Mouse (Mus musculus) mouse trophoblast stem cell (cell line): ENCODE data around the gene Rtn3.

Experiments
- in situ Hi-C, 2 experiments: fragments of 300-500 bp; cut with MseI, MboI; formaldehyde crosslinking; loops; 2 replicates in 1 of 2; 3 replicates in 1 of 2; pipeline ENCODE4 v1.15.1; 2025

Rtn3 gene

DNA sequence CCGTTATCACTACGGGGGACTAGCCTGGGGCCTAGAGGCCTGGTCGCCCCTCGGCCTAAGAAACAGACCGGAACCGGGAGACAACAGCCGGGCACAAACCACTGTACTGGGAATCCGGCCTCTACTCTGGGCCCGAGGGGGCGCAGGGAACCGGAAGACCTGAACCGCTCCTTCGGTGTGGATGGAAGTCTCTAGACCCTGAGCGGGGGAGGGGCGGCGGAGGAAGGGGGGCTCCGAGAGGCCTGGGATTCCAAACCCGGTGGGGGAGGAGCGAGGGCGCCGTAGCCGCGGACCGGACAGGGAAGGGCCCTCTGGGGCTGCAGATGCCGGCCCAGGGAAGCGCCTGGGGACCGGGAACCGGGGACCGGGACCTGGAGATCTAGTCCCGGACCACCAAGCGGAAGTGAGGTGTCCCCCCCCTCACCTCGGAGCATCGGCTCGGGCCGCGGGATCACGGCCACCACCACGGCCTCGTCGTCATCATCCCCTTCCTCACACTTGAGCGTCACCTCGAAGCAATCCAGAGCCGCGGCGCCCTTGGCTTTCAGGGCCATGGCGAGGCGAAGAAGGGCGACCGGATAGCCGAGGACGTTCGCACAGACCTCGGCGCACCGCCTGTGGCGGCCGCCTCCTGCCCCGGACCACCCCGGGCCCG, 100.7 kb downstream of the Rtn3 start:
- in situ Hi-C loops = no loop called here

DNA sequence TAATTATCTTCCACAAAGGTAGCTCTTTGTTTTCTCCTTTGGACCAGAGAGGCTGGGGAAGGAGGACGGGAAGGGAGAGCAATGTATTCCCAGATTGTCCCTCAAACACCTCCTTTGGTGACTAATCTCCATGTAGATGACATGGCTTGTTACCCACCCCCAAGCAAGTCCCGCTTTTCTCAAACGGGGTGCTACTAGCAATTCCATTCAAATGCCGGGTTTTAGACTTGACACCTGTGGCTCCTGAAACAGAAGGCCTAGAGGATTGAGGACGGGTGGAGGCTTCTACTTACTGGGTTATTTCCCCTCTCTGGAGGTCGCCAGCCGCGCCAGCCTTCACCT, 101.2 kb downstream of the Rtn3 start:
- in situ Hi-C loops = no loop called here

DNA sequence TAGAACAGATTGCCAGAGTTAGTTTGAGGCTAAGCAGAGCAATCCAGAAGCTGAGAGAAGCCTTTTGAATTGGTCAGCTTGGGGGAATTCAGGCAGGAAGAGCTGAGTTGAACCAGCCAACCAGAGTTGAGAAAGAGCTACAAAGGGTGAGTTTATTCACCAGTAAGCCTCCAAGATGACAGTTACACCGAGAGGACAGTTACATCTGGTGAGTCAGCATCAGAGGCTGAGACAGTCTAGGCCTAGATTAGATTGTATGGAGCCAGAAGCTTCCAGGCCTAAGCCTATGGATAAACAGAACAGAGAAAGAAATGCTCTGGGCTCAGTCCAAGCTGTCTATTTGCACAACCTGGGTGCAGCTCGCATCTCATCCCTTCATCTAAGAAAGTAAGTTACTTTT, 105.4 kb downstream of the Rtn3 start:
- in situ Hi-C loops = no loop called here
